Mouse (Mus musculus) intestine, embryonic 15.5 days (tissue): ENCODE data around the gene Agap1. TPM values are rescaled to one million over a fixed set of nuclear protein-coding genes. Genes with fewer than 3 reads are reported as not detected.

Experiments
- ATAC-seq: fragments of 200-750 bp; cut with Nextera tagmentation; 2 replicates; pipeline ENCODE4 v1.8.0; 2017; ENCODE audit warnings: moderate TSS enrichment, moderate library complexity
- H3K27ac ChIP-seq: fragments of 300-500 bp; sonication (generic); 2 replicates; pipeline ENCODE4 v1.5.1; 2015; ENCODE audit warnings: mild to moderate bottlenecking, inconsistent platforms
- H3K27me3 ChIP-seq: fragments of 300-500 bp; sonication (generic); replicated peaks from 2 replicates; pipeline ENCODE4 v1.6.1; 2015; ENCODE audit warnings: inconsistent platforms
- H3K36me3 ChIP-seq: fragments of 300-500 bp; sonication (generic); 2 replicates; pipeline ENCODE4 v1.6.1; 2015; ENCODE audit warnings: inconsistent platforms
- H3K4me1 ChIP-seq: fragments of 300-500 bp; sonication (generic); replicated peaks from 2 replicates; pipeline ENCODE4 v1.6.1; 2015; ENCODE audit warnings: inconsistent platforms
- H3K4me2 ChIP-seq: fragments of 300-500 bp; sonication (generic); replicated peaks from 2 replicates; pipeline ENCODE4 v1.6.1; 2015; ENCODE audit warnings: mild to moderate bottlenecking, inconsistent platforms
- H3K4me3 ChIP-seq: fragments of 300-500 bp; sonication (generic); replicated peaks from 2 replicates; pipeline ENCODE4 v1.5.1; 2015; ENCODE audit warnings: inconsistent platforms
- H3K9ac ChIP-seq: fragments of 300-500 bp; sonication (generic); 2 replicates; pipeline ENCODE4 v1.6.1; 2015; ENCODE audit warnings: inconsistent platforms
- H3K9me3 ChIP-seq: fragments of 300-500 bp; sonication (generic); 2 replicates; pipeline ENCODE4 v1.6.1; 2016; ENCODE audit warnings: inconsistent platforms
- WGBS: fragments of 180-500 bp; shearing (Covaris S2); methylation state at CpG from one replicate; pipeline ENCODE4 v1.1.7; 2015; 5-methylcytosine and 5-hydroxymethylcytosine counted together
- polyA plus RNA-seq: library from polyadenylated mRNA; unstranded; fragments of >200 nt; fragmentation: Nextera tagmentation; extraction: Ambion mirVana; gene quantifications from 2 replicates; pipeline ENCODE4 v1.2.1, GENCODE M21; 2015

The Agap1 gene
- polyA plus RNA-seq, 1 experiment from 2014 or later = 9.4 TPM

DNA sequence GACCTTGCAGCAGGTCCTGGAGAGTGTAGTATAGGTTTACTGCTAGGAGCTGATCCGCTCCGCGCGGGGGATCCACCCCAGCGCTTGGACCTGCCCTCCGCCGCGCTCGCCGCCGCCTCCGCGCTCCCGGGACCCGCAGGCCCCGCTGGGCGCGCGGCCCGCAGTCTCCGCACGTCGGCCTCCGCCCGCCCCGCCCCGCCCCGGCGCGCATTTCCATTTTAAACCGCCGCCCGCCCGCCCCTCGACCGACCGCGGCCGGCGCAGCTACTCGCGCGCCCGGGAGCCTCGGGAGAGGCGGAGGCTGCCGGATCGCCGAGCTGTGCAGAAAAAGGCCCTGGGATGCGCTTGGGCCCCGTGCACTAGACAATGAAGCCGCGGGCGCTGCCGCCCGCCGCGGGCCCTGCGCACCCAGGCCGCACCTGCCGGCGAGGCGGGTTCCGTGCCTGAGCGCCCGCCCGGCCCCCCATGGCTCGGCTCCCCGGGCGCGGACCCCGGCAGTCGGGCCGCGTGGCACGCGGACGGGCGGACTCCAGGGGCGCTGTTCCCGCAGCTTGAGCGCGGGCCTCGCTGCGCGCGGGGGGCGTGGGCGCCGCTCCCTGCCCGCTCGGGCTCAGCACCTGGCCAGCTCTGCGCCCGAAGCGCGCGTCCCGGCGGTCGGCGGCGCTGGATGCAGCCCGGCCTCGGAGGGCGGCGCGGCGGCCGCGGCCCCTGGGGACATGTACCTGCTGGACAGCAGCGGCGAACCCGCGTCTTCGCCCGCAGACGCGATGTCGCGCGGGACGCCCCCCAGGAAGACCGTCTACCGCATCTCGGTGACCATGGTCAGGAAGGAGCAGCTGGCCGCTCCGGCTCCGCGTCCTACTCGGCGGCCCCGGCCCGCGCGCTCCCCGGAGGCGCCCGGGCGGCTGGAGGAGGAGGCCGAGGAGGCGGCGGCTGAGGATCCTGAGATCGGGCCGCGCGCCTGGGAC is 125.7 kb downstream of the Agap1 start:
- H3K9me3 ChIP-seq = no peaks in the 10 kb centered on the region
- H3K9ac ChIP-seq = peak overlapping the region; percentile 61
- ATAC-seq = peak; percentile 85
- H3K4me1 ChIP-seq = peaks cover 31% of the 10 kb centered on the region
- H3K4me2 ChIP-seq = peak overlapping the region; percentile 100
- H3K27ac ChIP-seq = peak overlapping the region; percentile 48
- peak overlapping the region; percentile 67 for H3K4me3 ChIP-seq
- under 1% methylated on average over 112 of the region's 146 CpGs for WGBS
- no peaks in the 10 kb centered on the region for H3K36me3 ChIP-seq
- peaks cover 8% of the 10 kb centered on the region; the same call in 1 of the 2 replicates for H3K27me3 ChIP-seq

GRCm38 (mm10) chr1:89580999-89581765 is 126.6 kb downstream of the Agap1 start:
- under 1% methylated on average over 86 of the region's 95 CpGs for WGBS
- H3K27me3 ChIP-seq = peaks cover 8% of the 10 kb centered on the region; the same call in 1 of the 2 replicates
- peak overlapping the region; percentile 61 for H3K9ac ChIP-seq
- H3K36me3 ChIP-seq = no peaks in the 10 kb centered on the region
- H3K4me1 ChIP-seq = peaks cover 25% of the 10 kb centered on the region
- peak overlapping the region; percentile 67 for H3K4me3 ChIP-seq
- no peaks in the 10 kb centered on the region for H3K9me3 ChIP-seq
- H3K27ac ChIP-seq = no peak overlapping the region
- peak; percentile 59 for ATAC-seq
- peak overlapping the region; percentile 100 for H3K4me2 ChIP-seq

DNA sequence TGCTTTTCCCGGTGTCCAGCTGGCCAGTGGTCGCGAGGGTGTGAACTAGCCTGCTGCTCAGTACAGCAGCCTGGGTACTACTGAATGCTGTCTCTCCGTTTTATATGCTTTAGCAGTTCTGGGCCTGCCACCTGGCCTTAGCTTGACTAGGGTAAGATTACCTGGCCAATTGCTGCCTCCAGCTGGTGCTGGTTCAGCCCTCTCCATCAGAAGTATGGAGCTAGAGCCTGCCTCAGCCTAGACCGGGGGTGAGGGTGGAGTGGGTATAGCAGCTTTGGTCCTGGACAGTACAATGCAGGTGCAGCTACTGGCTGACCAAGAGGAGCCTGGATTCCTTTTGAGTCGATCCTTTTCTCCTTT is 127.1 kb downstream of the Agap1 start:
- Histone ChIP-seq H3K27me3 (peaks cover 8% of the 10 kb centered on the region; the same call in 1 of the 2 replicates), H3K9ac (peak overlapping the region; percentile 61; the same call in 1 of the 2 replicates), H3K4me3 (peak overlapping the region; percentile 67), H3K4me1 (peaks cover 19% of the 10 kb centered on the region), H3K4me2 (peak overlapping the region; percentile 100), H3K36me3 (no peaks in the 10 kb centered on the region), H3K27ac (no peak overlapping the region), H3K9me3 (no peaks in the 10 kb centered on the region)
- WGBS = 25% methylated on average over 6 of the region's 6 CpGs
- ATAC-seq = no peak

GRCm38 (mm10) chr1:89583369-89583768 is 128.8 kb downstream of the Agap1 start:
- no peaks in the 10 kb centered on the region for H3K9me3 ChIP-seq
- H3K4me2 ChIP-seq = no peak overlapping the region
- no peak for ATAC-seq
- 81% methylated on average over 5 of the region's 5 CpGs for WGBS
- no peak overlapping the region for H3K27ac ChIP-seq
- no peaks in the 10 kb centered on the region for H3K36me3 ChIP-seq
- H3K4me1 ChIP-seq = peaks cover 16% of the 10 kb centered on the region
- no peak overlapping the region for H3K4me3 ChIP-seq
- no peak overlapping the region for H3K9ac ChIP-seq
- H3K27me3 ChIP-seq = peaks cover 8% of the 10 kb centered on the region; the same call in 1 of the 2 replicates

DNA sequence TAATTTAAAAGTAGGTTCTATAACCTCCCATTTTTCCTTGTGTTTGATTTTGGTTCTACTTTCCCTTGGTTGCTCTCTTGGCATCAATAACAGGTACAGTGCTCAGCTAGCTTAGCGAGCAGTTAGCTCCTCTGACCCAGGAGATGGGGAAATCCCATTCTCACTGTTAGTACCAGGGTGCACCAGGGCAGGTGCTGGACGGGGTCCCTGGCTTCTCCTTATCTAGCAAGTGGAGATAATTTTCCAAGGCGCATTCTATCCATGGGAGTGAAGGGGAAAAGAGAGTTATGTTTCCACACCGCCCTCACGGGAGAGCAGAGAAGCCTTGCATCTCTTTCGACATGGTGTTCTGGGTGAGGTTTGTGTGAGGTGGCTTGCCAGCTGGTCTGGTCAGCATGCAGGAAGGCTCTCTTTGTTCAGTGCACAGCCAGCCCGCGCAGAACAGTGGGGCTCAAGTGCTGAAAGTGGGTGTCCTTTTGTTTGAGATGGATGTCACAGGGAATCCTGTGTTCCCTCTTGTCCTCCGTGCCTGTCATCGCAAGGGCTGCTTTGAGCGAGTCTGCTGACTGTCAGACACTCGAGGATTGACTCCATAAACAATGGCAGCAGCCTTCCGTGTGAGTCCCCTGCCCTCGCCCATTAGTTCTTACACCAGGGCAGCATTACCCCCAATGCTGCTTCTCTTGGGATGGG is 132.5 kb downstream of the Agap1 start:
- H3K9me3 ChIP-seq = no peaks in the 10 kb centered on the region
- no peak overlapping the region for H3K4me3 ChIP-seq
- no peak for ATAC-seq
- H3K4me2 ChIP-seq = no peak overlapping the region
- H3K27ac ChIP-seq = no peak overlapping the region
- WGBS = 49% methylated on average over 14 of the region's 14 CpGs
- no peaks in the 10 kb centered on the region for H3K36me3 ChIP-seq
- no peaks in the 10 kb centered on the region for H3K4me1 ChIP-seq
- no peak overlapping the region for H3K9ac ChIP-seq
- no peaks in the 10 kb centered on the region for H3K27me3 ChIP-seq

- no peak overlapping the region for H3K27ac ChIP-seq
- H3K4me2 ChIP-seq = no peak overlapping the region
- no peak for ATAC-seq
- H3K4me1 ChIP-seq = no peaks in the 10 kb centered on the region
- H3K27me3 ChIP-seq = no peaks in the 10 kb centered on the region
- H3K9me3 ChIP-seq = no peaks in the 10 kb centered on the region
- 79% methylated on average over 4 of the region's 4 CpGs for WGBS
- no peak overlapping the region for H3K9ac ChIP-seq
- no peak overlapping the region for H3K4me3 ChIP-seq
- no peaks in the 10 kb centered on the region for H3K36me3 ChIP-seq
Observed at GRCm38 (mm10) chr1:89588154-89588553, 133.5 kb downstream of the Agap1 start.

GRCm38 (mm10) chr1:89590994-89591393 is 136.4 kb downstream of the Agap1 start:
- ATAC-seq = no peak
- no peaks in the 10 kb centered on the region for H3K27me3 ChIP-seq

GRCm38 (mm10) chr1:89593219-89593618 is 138.6 kb downstream of the Agap1 start:
- no peaks in the 10 kb centered on the region for H3K9me3 ChIP-seq
- no peak overlapping the region for H3K27ac ChIP-seq
- H3K4me2 ChIP-seq = no peak overlapping the region
- H3K4me1 ChIP-seq = no peaks in the 10 kb centered on the region
- H3K36me3 ChIP-seq = no peaks in the 10 kb centered on the region
- no peak overlapping the region for H3K4me3 ChIP-seq
- no peaks in the 10 kb centered on the region for H3K27me3 ChIP-seq
- H3K9ac ChIP-seq = no peak overlapping the region
- 74% methylated on average over 4 of the region's 4 CpGs for WGBS
- ATAC-seq = no peak

More at GRCm38 (mm10) chr1:89590994-89591393, 136.4 kb downstream of the Agap1 start:
- no peaks in the 10 kb centered on the region for H3K4me1 ChIP-seq
- no peaks in the 10 kb centered on the region for H3K36me3 ChIP-seq
- no peaks in the 10 kb centered on the region for H3K9me3 ChIP-seq
- no peak overlapping the region for H3K9ac ChIP-seq
- no peak overlapping the region for H3K4me2 ChIP-seq
- no peak overlapping the region for H3K27ac ChIP-seq
- WGBS = 92% methylated on average over 7 of the region's 7 CpGs
- no peak overlapping the region for H3K4me3 ChIP-seq

- Histone ChIP-seq H3K4me3 (no peak overlapping the region), H3K9ac (no peak overlapping the region), H3K4me2 (no peak overlapping the region), H3K4me1 (0 out of 2 replicates have a peak, but pooled peaks cover 4% of the 10 kb centered on the region), H3K9me3 (no peaks in the 10 kb centered on the region), H3K27me3 (no peaks in the 10 kb centered on the region), H3K36me3 (no peaks in the 10 kb centered on the region), H3K27ac (no peak overlapping the region)
- 88% methylated on average over 8 of the region's 8 CpGs for whole genome bisulfite sequencing
- ATAC-seq = no peak
Observed at GRCm38 (mm10) chr1:89594999-89595398, 140.4 kb downstream of the Agap1 start.

GRCm38 (mm10) chr1:89595421-89595820 is 140.8 kb downstream of the Agap1 start:
- Histone ChIP-seq H3K27ac (no peak overlapping the region), H3K9me3 (no peaks in the 10 kb centered on the region), H3K4me1 (0 out of 2 replicates have a peak, but pooled peaks cover 4% of the 10 kb centered on the region), H3K27me3 (no peaks in the 10 kb centered on the region), H3K4me2 (no peak overlapping the region), H3K4me3 (no peak overlapping the region), H3K36me3 (no peaks in the 10 kb centered on the region), H3K9ac (no peak overlapping the region)
- 84% methylated on average over 7 of the region's 7 CpGs for WGBS
- no peak for ATAC-seq

GRCm38 (mm10) chr1:89596223-89596622 is 141.6 kb downstream of the Agap1 start:
- Histone ChIP-seq H3K9me3 (no peaks in the 10 kb centered on the region), H3K4me2 (no peak overlapping the region), H3K27me3 (no peaks in the 10 kb centered on the region), H3K4me1 (0 out of 2 replicates have a peak, but pooled peaks cover 5% of the 10 kb centered on the region), H3K4me3 (no peak overlapping the region), H3K27ac (no peak overlapping the region), H3K9ac (no peak overlapping the region), H3K36me3 (no peaks in the 10 kb centered on the region)
- WGBS = 82% methylated on average over 2 of the region's 2 CpGs
- no peak for ATAC-seq

GRCm38 (mm10) chr1:89598906-89599305 is 144.3 kb downstream of the Agap1 start:
- no peaks in the 10 kb centered on the region for H3K9me3 ChIP-seq
- no peak overlapping the region for H3K27ac ChIP-seq
- ATAC-seq = no peak
- H3K9ac ChIP-seq = no peak overlapping the region
- 88% methylated on average over 5 of the region's 5 CpGs for WGBS
- no peaks in the 10 kb centered on the region for H3K27me3 ChIP-seq
- H3K4me3 ChIP-seq = no peak overlapping the region
- H3K4me2 ChIP-seq = no peak overlapping the region
- H3K4me1 ChIP-seq = 0 out of 2 replicates have a peak, but pooled peaks cover 8% of the 10 kb centered on the region
- no peaks in the 10 kb centered on the region for H3K36me3 ChIP-seq
